Mouse (Mus musculus) lung, postnatal 10 days (tissue): ENCODE results near the gene Tctn1.
"Not testable (repeated sequence)": the region's sequence is repeated elsewhere in the genome, so short reads cannot be mapped to it uniquely, and the experiment has no call there.

Experiments used
- DNase-seq: peaks from one replicate; pipeline ENCODE4 v3.0.0; 2021

Tctn1 gene

GRCm38 (mm10) chr5:122217636-122218035 is 46.6 kb downstream of the Tctn1 start:
- no peak for DNase-seq

GRCm38 (mm10) chr5:122213861-122214260 is 50.4 kb downstream of the Tctn1 start:
- no peak for DNase-seq

- DNase-seq, result not testable (repeated sequence)
Observed at GRCm38 (mm10) chr5:122212820-122213219, 51.4 kb downstream of the Tctn1 start.

- DNase-seq, result no peak
Observed at GRCm38 (mm10) chr5:122212125-122212524, 52.1 kb downstream of the Tctn1 start.

GRCm38 (mm10) chr5:122210890-122211289 is 53.4 kb downstream of the Tctn1 start:
- DNase-seq, result no peak

- peak; percentile 68 for DNase-seq
Observed at GRCm38 (mm10) chr5:122209591-122210368, 54.5 kb downstream of the Tctn1 start.

GRCm38 (mm10) chr5:122208909-122209308 is 55.4 kb downstream of the Tctn1 start:
- no peak for DNase-seq

- DNase-seq, result no peak
Observed at GRCm38 (mm10) chr5:122206475-122206874, 57.8 kb downstream of the Tctn1 start, which contains the start of gene Hvcn1. TSS of gene Hvcn1 (plus strand) at chr5:122206804.

- no peak for DNase-seq
Observed at GRCm38 (mm10) chr5:122204180-122204579, 60.1 kb downstream of the Tctn1 start.

- no peak for DNase-seq
Observed at GRCm38 (mm10) chr5:122201904-122202303, 62.4 kb downstream of the Tctn1 start.

- no peak for DNase-seq
Observed at GRCm38 (mm10) chr5:122200872-122201271, 63.4 kb downstream of the Tctn1 start.

- no peak for DNase-seq
Observed at GRCm38 (mm10) chr5:122192347-122192746, 71.9 kb downstream of the Tctn1 start.

GRCm38 (mm10) chr5:122191269-122192063 is 72.8 kb downstream of the Tctn1 start:
- DNase-seq, result no peak

GRCm38 (mm10) chr5:122190465-122190864 is 73.8 kb downstream of the Tctn1 start:
- no peak for DNase-seq

GRCm38 (mm10) chr5:122189115-122189514 is 75.1 kb downstream of the Tctn1 start:
- no peak for DNase-seq
